Mouse (Mus musculus) effector memory CD4-positive, alpha-beta T cell, adult 5 months (primary cell): Measurements from ENCODE around the gene Olfr532. TPM values are rescaled to one million over a fixed set of nuclear protein-coding genes. Genes with fewer than 3 reads are reported as not detected.

ENCODE experiments used
- polyA plus RNA-seq: library from polyadenylated mRNA; unstranded; fragments of 100-300 nt; shearing (Covaris generic); gene quantifications from one replicate; pipeline ENCODE4 v1.2.1, GENCODE M21; 2017

Gene Olfr532
- 0.10 TPM for polyA plus RNA-seq

GRCm38 (mm10) chr7:140421539-140421938, at the start of gene Olfr532:
TSS of gene Olfr532 (minus strand) at chr7:140421639.

GRCm38 (mm10) chr7:140463070-140463469, 41.6 kb upstream of the Olfr532 start, which contains the start of gene Olfr533:
TSS of gene Olfr533 (plus strand) at chr7:140463370.

DNA sequence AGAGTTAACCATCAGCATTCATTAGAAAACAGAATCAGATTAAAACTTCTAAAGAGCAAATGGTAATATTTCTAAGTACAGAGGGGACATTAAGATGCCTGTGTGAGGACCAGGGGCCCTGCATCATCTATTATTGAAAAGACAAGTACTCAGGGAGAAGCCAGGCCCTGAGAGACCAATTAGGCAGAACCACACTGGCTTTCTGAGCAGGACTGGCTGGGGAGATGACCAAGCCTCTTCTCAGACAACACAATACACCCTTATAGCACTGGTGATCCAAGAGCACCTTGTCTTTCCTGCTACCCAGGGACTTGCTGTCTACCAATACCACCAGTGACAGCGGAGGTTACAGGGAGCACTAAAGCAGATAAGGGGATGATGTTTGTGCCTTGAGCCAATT, 18.6 kb downstream of the Olfr532 start, which contains the start of gene Olfr531:
Gene Olfr531 (minus strand): TSS at position 101 of the 400 bp plus-strand sequence.

GRCm38 (mm10) chr7:140376231-140376630, 45.2 kb downstream of the Olfr532 start, which contains the start of gene Olfr530:
TSS of gene Olfr530 (minus strand) at chr7:140376331.

Other genes starting within 250 kb of the Olfr532 start
- not detected for gene Olfr523, start 248.4 kb downstream of the Olfr532 start, polyA plus RNA-seq
- 0.85 TPM for gene Olfr524, start 215.7 kb downstream of the Olfr532 start, polyA plus RNA-seq
- gene Cd163l1, start 203.4 kb downstream of the Olfr532 start, polyA plus RNA-seq: 3.7 TPM
- 9.9 TPM for gene 5830411N06Rik, start 174.4 kb downstream of the Olfr532 start, polyA plus RNA-seq
- gene Olfr525, start 100.8 kb downstream of the Olfr532 start, polyA plus RNA-seq: 0.26 TPM
- not detected for gene Olfr527, start 87.6 kb downstream of the Olfr532 start, polyA plus RNA-seq
- gene Olfr60, start 60.0 kb downstream of the Olfr532 start, polyA plus RNA-seq: 1.4 TPM
- gene Olfr530, start 45.3 kb downstream of the Olfr532 start, polyA plus RNA-seq: 0.64 TPM
- not detected for gene Olfr531, start 18.7 kb downstream of the Olfr532 start, polyA plus RNA-seq
- not detected for gene Olfr533, start 41.7 kb upstream of the Olfr532 start, polyA plus RNA-seq
- gene Olfr535, start 62.6 kb upstream of the Olfr532 start, polyA plus RNA-seq: not detected
- gene Olfr536, start 85.8 kb upstream of the Olfr532 start, polyA plus RNA-seq: not detected
- gene Olfr538, start 146.2 kb upstream of the Olfr532 start, polyA plus RNA-seq: not detected
- gene Olfr46, start 179.6 kb upstream of the Olfr532 start, polyA plus RNA-seq: not detected
- gene Olfr61, start 207.3 kb upstream of the Olfr532 start, polyA plus RNA-seq: not detected
- gene Olfr53, start 224.8 kb upstream of the Olfr532 start, polyA plus RNA-seq: not detected
- gene Olfr539, start 238.3 kb upstream of the Olfr532 start, polyA plus RNA-seq: not detected